ENCODE assay signal across 9 mouse cellular contexts in the genomic region with DNA sequence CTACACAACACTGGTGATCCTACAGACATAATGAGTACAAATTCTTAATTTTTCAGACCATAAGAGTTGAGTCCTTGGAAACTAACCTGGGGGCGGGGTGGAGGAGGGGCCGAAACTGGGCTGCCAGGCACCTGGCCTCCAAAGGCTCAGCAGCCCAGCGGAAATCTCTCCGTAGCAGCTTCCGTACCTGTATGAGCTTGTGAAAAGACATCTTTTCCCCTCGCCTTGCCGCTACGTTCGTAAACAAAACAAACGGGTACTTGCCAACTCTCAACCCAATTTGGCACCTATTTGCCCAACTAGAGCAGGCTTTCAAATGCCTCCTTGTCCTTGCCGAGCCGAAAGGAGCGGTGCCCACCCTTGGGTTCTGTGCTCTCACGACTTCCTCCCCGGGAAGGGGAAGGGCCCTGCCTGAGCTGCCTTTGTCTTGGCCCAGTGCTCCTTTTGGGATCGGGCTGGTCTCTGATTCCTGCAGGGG. TPM values are rescaled to one million over a fixed set of nuclear protein-coding genes. Genes with fewer than 3 reads are reported as not detected.
DNase-seq lines count a peak whose midpoint lies in the region; ATAC-seq and TF ChIP-seq lines count a peak whose summit lies in the region.
"Had no signal": no experiment of that assay in that cellular context is flagged by ENCODE, and none has a peak within 500 bp of the region (broad histone marks: within the 10 kb centered on the region; RNA-seq: fewer than 3 reads in every experiment).

No protein-coding gene starts in this region.

- H3K9me3 ChIP-seq in heart, embryonic 16.5 days (replicated peaks; ENCODE audit: control insufficient read depth, low read length) = no peaks in the 10 kb centered on the region
- no peaks in the 10 kb centered on the region for H3K9me3 ChIP-seq in hindbrain, embryonic 11.5 days (ENCODE audit: control insufficient read depth, low read length)
- no peaks in the 10 kb centered on the region for H3K9me3 ChIP-seq in midbrain, embryonic 15.5 days

- peak overlapping the region; percentile 40 for H3K4me2 ChIP-seq in heart, embryonic 16.5 days (ENCODE audit: low read depth, low read length)
- no peak overlapping the region for H3K4me2 ChIP-seq in hindbrain, embryonic 11.5 days (replicated peaks; ENCODE audit: low read depth, low read length)
- peak overlapping the region; percentile 12; the same call in 1 of the 2 replicates for H3K4me2 ChIP-seq in midbrain, embryonic 15.5 days

- TF ChIP-seq POLR2A in brain, embryonic 14.5 days (IDR thresholded peaks at IDR 0.05; ENCODE audit: borderline replicate concordance, extremely low read depth, insufficient read depth, insufficient read length, poor library complexity, severe bottlenecking) = no peak

- WGBS in heart, embryonic 16.5 days = 19% methylated on average over 16 of the region's 16 CpGs
- WGBS in hindbrain, embryonic 11.5 days = 6% methylated on average over 16 of the region's 16 CpGs
- WGBS in midbrain, embryonic 15.5 days = 5% methylated on average over 16 of the region's 16 CpGs

- H3K4me3 ChIP-seq in heart, embryonic 16.5 days (ENCODE audit: low read length) = peak overlapping the region; percentile 17; the same call in 1 of the 2 replicates
- H3K4me3 ChIP-seq in hindbrain, embryonic 11.5 days (ENCODE audit: low read depth, low read length) = no peak overlapping the region
- no peak overlapping the region for H3K4me3 ChIP-seq in midbrain, embryonic 15.5 days

- no peak for ATAC-seq in heart, embryonic 16.5 days (replicated peaks; ENCODE audit: extremely low read depth, insufficient read depth, low FRiP score)
- ATAC-seq in hindbrain, embryonic 11.5 days (ENCODE audit: low FRiP score) = no peak
- no peak for ATAC-seq in midbrain, embryonic 15.5 days (replicated peaks)
- ATAC-seq in erythroblast, adult 5-6 weeks (replicated peaks; ENCODE audit: low FRiP score, poor library complexity, severe bottlenecking) = no peak

- DNase-seq in heart, postnatal 4 days = no peak
- peak; percentile 61 for DNase-seq in brain, embryonic 14.5 days (ENCODE audit: low read depth)
- peak; percentile 52 for DNase-seq in hindbrain, embryonic 11.5 days (ENCODE audit: low spot score)
- DNase-seq in cerebellum, postnatal 14 days = no peak
- DNase-seq in thymus, adult 18-20 months = no peak
- DNase-seq: thymus, postnatal 4 days had no signal

- H3K27me3 ChIP-seq in heart, embryonic 16.5 days (ENCODE audit: control insufficient read depth, insufficient read depth, low read length) = peaks cover 44% of the 10 kb centered on the region
- peaks cover 38% of the 10 kb centered on the region for H3K27me3 ChIP-seq in hindbrain, embryonic 11.5 days (ENCODE audit: control insufficient read depth, insufficient read depth, low read length)
- peaks cover 31% of the 10 kb centered on the region for H3K27me3 ChIP-seq in midbrain, embryonic 15.5 days (replicated peaks)

- TF ChIP-seq CTCF in brain, embryonic 14.5 days (IDR thresholded peaks at IDR 0.05; ENCODE audit: borderline replicate concordance, extremely low read depth, insufficient read depth, insufficient read length) = no peak

- H3K4me1 ChIP-seq in heart, embryonic 16.5 days (ENCODE audit: control insufficient read depth, insufficient read depth, low read length) = peaks cover 3% of the 10 kb centered on the region; the same call in 1 of the 2 replicates
- H3K4me1 ChIP-seq in hindbrain, embryonic 11.5 days (replicated peaks; ENCODE audit: control insufficient read depth, insufficient read depth, low read length) = no peaks in the 10 kb centered on the region
- peaks cover 11% of the 10 kb centered on the region for H3K4me1 ChIP-seq in midbrain, embryonic 15.5 days

- no peak overlapping the region for H3K9ac ChIP-seq in heart, embryonic 16.5 days (ENCODE audit: low read length)
- no peak overlapping the region for H3K9ac ChIP-seq in hindbrain, embryonic 11.5 days (ENCODE audit: low read depth, low read length)
- H3K9ac ChIP-seq in midbrain, embryonic 15.5 days = no peak overlapping the region

- no peak overlapping the region for H3K27ac ChIP-seq in heart, embryonic 16.5 days (ENCODE audit: low read length)
- H3K27ac ChIP-seq in hindbrain, embryonic 11.5 days (ENCODE audit: low read depth, low read length) = no peak overlapping the region
- H3K27ac ChIP-seq in midbrain, embryonic 15.5 days = no peak overlapping the region

- no peaks in the 10 kb centered on the region for H3K36me3 ChIP-seq in heart, embryonic 16.5 days (ENCODE audit: control insufficient read depth, insufficient read depth)
- no peaks in the 10 kb centered on the region for H3K36me3 ChIP-seq in hindbrain, embryonic 11.5 days (ENCODE audit: control insufficient read depth, insufficient read depth, low read length)
- H3K36me3 ChIP-seq in midbrain, embryonic 15.5 days (replicated peaks) = no peaks in the 10 kb centered on the region

RNA-seq across cellular contexts. Expression of gene Tbx4, which starts 40.1 kb away (rescaled TPM):
- polyA plus RNA-seq in heart, embryonic 16.5 days (2015; fragmentation: Nextera tagmentation; extraction: Ambion mirVana) = 0.72 and 5.0 TPM in 2 replicates
- under 1 TPM in 1 of 2 experiments, not detected in 1; 0.09 TPM for total RNA-seq in heart, postnatal 4 days (2021)
- polyA plus RNA-seq in brain, embryonic 14.5 days (2012; rRNA removed) = 0.33 and 0.42 TPM in 2 replicates
- polyA plus RNA-seq in hindbrain, embryonic 11.5 days (2014; fragmentation: Nextera tagmentation; extraction: Ambion mirVana) = 0.08 and 0.13 TPM in 2 replicates
- polyA plus RNA-seq in midbrain, embryonic 15.5 days (2015; fragmentation: Nextera tagmentation; extraction: Ambion mirVana) = 0.34 and 0.46 TPM in 2 replicates
- not detected in 2 replicates for total RNA-seq in erythroblast, adult 5-6 weeks (2015; ENCODE audit: low replicate concordance)
- not detected in 2 replicates for total RNA-seq in erythroblast, adult 5-6 weeks (2017; ENCODE audit: low replicate concordance)

Comparison
In these comparisons a context has a peak if more than half of its experiments do, and no peak if none do; other contexts are left out.
1. DNase-seq: peak in brain, embryonic 14.5 days (single experiment) and hindbrain, embryonic 11.5 days (single experiment); none in heart, postnatal 4 days (single experiment), cerebellum, postnatal 14 days (0 of 2) and thymus, adult 18-20 months (0 of 2).